Mouse (Mus musculus) ES-Bruce4 (cell line): Measurements from ENCODE around the gene Hivep3. TPM values are rescaled to one million over a fixed set of nuclear protein-coding genes. Genes with fewer than 3 reads are reported as not detected.
A peak's percentile ranks its signal among the peaks of the same experiment; 100 is the strongest.

Source experiments
- H3K27ac ChIP-seq: 2 replicates; pipeline ENCODE4 v1.5.1; 2012; ENCODE audit warnings: low read length, inconsistent platforms; ENCODE audit not compliant: insufficient read depth
- H3K27me3 ChIP-seq: 2 replicates; pipeline ENCODE4 v1.6.1; 2012; ENCODE audit warnings: mild to moderate bottlenecking, low read length, inconsistent platforms; ENCODE audit not compliant: control insufficient read depth, poor library complexity, insufficient read depth, severe bottlenecking
- H3K36me3 ChIP-seq: 2 replicates; pipeline ENCODE4 v1.6.1; 2012; ENCODE audit warnings: inconsistent platforms, mild to moderate bottlenecking, low read length, moderate library complexity; ENCODE audit not compliant: control insufficient read depth, poor library complexity, insufficient read depth, severe bottlenecking
- H3K4me1 ChIP-seq: one replicate; pipeline ENCODE4 v1.8.1; 2011; ENCODE audit warnings: low read length; ENCODE audit not compliant: control insufficient read depth, insufficient read depth
- H3K4me3 ChIP-seq: 2 replicates; pipeline ENCODE4 v1.5.1; 2011; ENCODE audit warnings: low read depth, mild to moderate bottlenecking, low read length
- H3K9ac ChIP-seq: 2 replicates; pipeline ENCODE4 v1.6.1; 2012; ENCODE audit warnings: low read depth, mild to moderate bottlenecking, inconsistent platforms; ENCODE audit not compliant: poor library complexity, severe bottlenecking
- H3K9me3 ChIP-seq: replicated peaks from 2 replicates; pipeline ENCODE4 v1.6.1; 2012; ENCODE audit warnings: mild to moderate bottlenecking, low read length, inconsistent platforms; ENCODE audit not compliant: control insufficient read depth, poor library complexity, insufficient read depth, severe bottlenecking
- CTCF ChIP-seq: IDR thresholded peaks from one replicate; pipeline ENCODE4 v1.8.1; 2011; ENCODE audit warnings: low read depth, low read length
- EP300 ChIP-seq: IDR thresholded peaks from 2 replicates; pipeline ENCODE4 v1.6.1; 2011; ENCODE audit warnings: low read depth, low read length; ENCODE audit not compliant: insufficient read depth
- POLR2A ChIP-seq: IDR thresholded peaks from one replicate; pipeline ENCODE4 v1.8.1; 2011; ENCODE audit warnings: low read length; ENCODE audit not compliant: insufficient read depth
- polyA plus RNA-seq: library from polyadenylated mRNA; stranded (reverse); fragments of >200 nt; gene quantifications from 2 replicates; pipeline ENCODE4 v1.2.4, GENCODE M21; 2011; ENCODE audit warnings: low read depth; ENCODE audit not compliant: missing spikeins, insufficient read depth, insufficient read length

The Hivep3 gene
- polyA plus RNA-seq, 1 experiment, result 0.79 TPM

DNA sequence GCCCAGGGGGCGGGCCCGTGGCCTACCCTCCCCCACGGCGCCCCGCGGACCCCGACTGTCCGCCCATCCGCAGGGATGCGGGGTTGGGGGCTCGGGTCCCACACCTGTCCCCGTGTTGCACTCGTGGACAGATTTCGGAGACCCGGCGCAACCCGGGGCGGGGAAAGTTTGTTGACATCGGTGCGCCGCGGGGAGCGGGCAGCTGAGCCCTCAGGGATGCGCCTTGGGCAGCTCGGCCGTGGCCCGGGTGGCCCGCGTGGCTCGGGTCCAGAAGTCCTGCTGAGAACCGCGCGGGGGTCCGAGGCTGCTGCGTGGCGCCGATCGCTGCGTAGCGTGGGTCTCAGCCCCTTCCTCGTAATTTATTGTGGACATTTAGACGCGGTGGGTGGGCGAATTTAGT lies 358 bp downstream of the Hivep3 start:
- no peaks in the 10 kb centered on the region for H3K9me3 ChIP-seq
- H3K36me3 ChIP-seq, result no peaks in the 10 kb centered on the region
- TF ChIP-seq CTCF, result no peak
- no peak for TF ChIP-seq POLR2A
- H3K9ac ChIP-seq, result peak overlapping the region; percentile 31
- peak overlapping the region; percentile 56 for H3K4me3 ChIP-seq
- H3K4me1 ChIP-seq, result no peaks in the 10 kb centered on the region
- no peaks in the 10 kb centered on the region; the same call in 1 of the 2 replicates for H3K27me3 ChIP-seq
- no peak overlapping the region for H3K27ac ChIP-seq

DNA sequence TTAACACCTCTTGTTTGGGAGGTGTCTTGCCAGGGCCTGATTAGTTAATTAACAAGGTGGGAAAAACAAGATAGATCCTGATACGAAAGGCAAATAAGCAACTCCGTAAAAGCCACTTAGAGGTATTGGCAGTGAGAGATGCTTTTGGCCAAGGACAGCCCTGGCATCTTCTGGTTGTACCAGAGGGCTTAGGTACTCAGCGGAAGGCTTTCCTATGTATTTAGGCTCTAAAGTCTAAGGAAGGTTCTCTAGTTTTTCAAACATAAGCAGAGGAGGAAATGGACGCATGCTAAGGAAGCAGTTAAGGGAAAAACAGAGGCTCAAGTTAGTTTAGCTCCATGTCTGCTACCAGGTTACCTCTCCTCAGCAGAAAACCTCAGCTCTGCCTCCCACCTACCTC lies 768 bp downstream of the Hivep3 start:
- no peak overlapping the region for H3K27ac ChIP-seq
- no peaks in the 10 kb centered on the region; the same call in 1 of the 2 replicates for H3K27me3 ChIP-seq
- peak overlapping the region; percentile 56 for H3K4me3 ChIP-seq
- H3K4me1 ChIP-seq, result no peaks in the 10 kb centered on the region
- H3K9ac ChIP-seq, result peak overlapping the region; percentile 31
- no peaks in the 10 kb centered on the region for H3K36me3 ChIP-seq
- TF ChIP-seq POLR2A, result no peak
- no peak for TF ChIP-seq CTCF
- TF ChIP-seq EP300, result no peak
- H3K9me3 ChIP-seq, result no peaks in the 10 kb centered on the region

GRCm38 (mm10) chr4:119738641-119739040 lies 5.1 kb downstream of the Hivep3 start:
- Histone ChIP-seq H3K9ac (no peak overlapping the region), H3K27me3 (no peaks in the 10 kb centered on the region; the same call in 1 of the 2 replicates), H3K4me3 (no peak overlapping the region), H3K36me3 (no peaks in the 10 kb centered on the region), H3K4me1 (no peaks in the 10 kb centered on the region), H3K27ac (no peak overlapping the region), H3K9me3 (no peaks in the 10 kb centered on the region)
- TF ChIP-seq CTCF (no peak), POLR2A (no peak), EP300 (no peak)

DNA sequence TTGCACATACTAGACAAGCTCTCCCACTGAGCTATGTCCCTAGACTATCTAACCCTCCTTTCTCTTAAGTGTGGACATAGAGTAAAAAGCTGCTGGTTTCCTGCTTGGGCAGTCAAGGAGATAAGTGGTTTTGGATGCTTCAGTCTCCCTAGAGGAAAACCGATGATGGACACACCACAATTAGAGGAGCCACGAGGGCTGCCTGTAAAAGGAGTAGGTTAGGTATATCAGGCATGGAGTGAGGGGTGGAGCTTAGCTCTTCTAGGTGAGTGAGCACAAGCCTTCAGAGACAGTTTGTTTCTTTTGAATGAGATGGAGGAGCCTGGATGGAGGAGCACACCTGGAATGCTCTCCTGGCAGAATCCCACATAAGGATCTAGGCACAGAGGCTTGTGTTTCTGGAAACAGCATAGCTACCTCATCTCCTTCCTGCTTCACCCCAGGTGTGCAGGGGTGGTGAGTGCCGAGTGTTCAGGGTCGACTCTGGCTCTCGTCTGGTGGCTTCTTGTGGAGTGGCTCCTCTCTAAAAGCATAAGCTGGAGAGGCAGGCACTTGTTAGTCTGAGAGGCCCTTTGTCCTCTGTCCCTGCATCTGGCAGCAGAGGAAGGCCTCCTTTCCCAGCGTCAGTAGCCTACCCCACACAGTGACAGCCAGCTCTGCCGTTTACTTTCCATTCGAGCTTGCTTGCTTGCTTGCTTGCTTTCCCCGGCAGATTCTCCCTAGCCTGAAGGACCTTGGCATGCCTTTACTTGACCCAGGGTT lies 5.9 kb downstream of the Hivep3 start:
- Histone ChIP-seq H3K36me3 (no peaks in the 10 kb centered on the region), H3K27me3 (no peaks in the 10 kb centered on the region; the same call in 1 of the 2 replicates), H3K9me3 (no peaks in the 10 kb centered on the region), H3K9ac (no peak overlapping the region), H3K4me1 (no peaks in the 10 kb centered on the region), H3K27ac (no peak overlapping the region), H3K4me3 (no peak overlapping the region)
- TF ChIP-seq CTCF (no peak), POLR2A (no peak), EP300 (no peak)

DNA sequence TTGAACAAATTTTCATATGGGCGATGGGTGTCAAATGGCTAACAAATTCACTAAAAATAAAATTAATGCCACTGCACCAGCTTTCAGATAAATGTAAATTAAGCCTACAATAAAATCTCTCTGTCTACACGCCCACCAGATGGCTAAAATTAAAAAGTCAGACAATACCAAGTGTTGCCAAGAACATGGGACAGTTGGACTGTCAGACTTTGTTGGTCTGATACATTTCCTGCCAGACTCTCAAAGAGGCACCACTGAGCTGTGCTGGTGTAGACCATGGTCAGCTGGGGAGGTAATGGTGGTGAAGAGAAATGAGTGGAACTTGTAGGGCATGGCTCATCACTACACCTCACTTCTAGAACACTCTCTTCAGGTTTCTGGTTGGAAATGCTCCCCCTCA lies 14.8 kb downstream of the Hivep3 start:
- Histone ChIP-seq H3K4me1 (no peaks in the 10 kb centered on the region), H3K27me3 (no peaks in the 10 kb centered on the region), H3K9me3 (no peaks in the 10 kb centered on the region), H3K4me3 (no peak overlapping the region), H3K9ac (no peak overlapping the region), H3K36me3 (no peaks in the 10 kb centered on the region), H3K27ac (no peak overlapping the region)
- TF ChIP-seq EP300 (no peak), CTCF (no peak), POLR2A (no peak)

GRCm38 (mm10) chr4:119750157-119750556 lies 16.6 kb downstream of the Hivep3 start:
- H3K9ac ChIP-seq, result no peak overlapping the region
- no peak overlapping the region for H3K4me3 ChIP-seq
- H3K27me3 ChIP-seq, result no peaks in the 10 kb centered on the region
- no peaks in the 10 kb centered on the region for H3K4me1 ChIP-seq
- TF ChIP-seq POLR2A (no peak), EP300 (no peak), CTCF (no peak)
- no peaks in the 10 kb centered on the region for H3K36me3 ChIP-seq
- no peaks in the 10 kb centered on the region for H3K9me3 ChIP-seq
- no peak overlapping the region for H3K27ac ChIP-seq
